Mouse (Mus musculus): Measurements from ENCODE around the gene 4930402K13Rik. TPM values are rescaled to one million over a fixed set of nuclear protein-coding genes. Genes with fewer than 3 reads are reported as not detected.
"Not testable (repeated sequence)": the region's sequence is repeated elsewhere in the genome, so short reads cannot be mapped to it uniquely, and the experiment has no call there.

4930402K13Rik gene
- polyA plus RNA-seq (2014; fragmentation: Nextera tagmentation; extraction: Ambion mirVana): not detected in 2 replicates

DNA sequence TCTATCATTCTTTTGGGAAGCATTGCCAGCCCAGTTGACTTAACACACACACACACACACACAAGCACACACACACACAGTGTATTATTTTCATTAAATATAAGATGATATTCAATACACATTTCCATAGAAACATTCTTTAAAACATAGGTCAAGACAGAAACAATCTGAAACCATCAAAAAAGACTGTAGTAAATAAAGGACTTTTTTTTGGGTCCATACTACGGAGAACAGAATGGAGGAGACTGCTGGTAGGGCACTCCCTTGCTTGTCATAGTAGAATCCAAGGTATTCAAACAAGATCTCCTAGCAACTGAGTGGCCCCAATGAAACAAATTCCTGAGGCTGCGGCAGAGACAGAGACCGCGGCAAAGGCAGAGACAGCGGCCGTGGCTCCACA, at the start of gene 4930402K13Rik:
TSS of gene 4930402K13Rik (plus strand) at position 301 of the 400 bp plus-strand sequence.
- H3K36me3 ChIP-seq (ENCODE audit: control insufficient read depth, insufficient read depth, low read length): no peaks in the 10 kb centered on the region
- ATAC-seq (ENCODE audit: low FRiP score, low TSS enrichment): no peak

DNA sequence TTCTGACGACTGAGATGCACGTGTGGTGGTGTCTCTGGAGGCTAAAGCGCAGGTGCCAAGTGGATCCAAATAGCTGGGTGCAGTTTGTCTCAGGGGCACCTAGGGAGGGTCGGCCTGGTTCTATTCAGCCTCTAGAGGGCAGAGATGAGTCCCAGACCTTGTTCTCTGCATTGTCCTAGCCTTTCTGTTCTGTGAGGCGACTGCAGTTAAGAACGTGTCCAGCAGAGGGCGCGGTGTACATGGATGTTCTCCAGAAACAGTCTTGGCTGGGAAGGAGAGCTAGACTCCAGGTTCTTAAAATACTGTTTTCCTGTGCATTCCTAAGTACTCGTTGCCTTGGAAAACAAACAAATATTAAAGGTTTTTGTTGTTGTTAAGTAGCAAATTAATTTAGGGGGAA, 43.4 kb upstream of the 4930402K13Rik start:
- not testable (repeated sequence) for H3K4me2 ChIP-seq (replicated peaks; ENCODE audit: low read depth, low read length); H3K36me3 ChIP-seq (ENCODE audit: control insufficient read depth, insufficient read depth, low read length); H3K9me3 ChIP-seq (ENCODE audit: control insufficient read depth, low read length); H3K4me3 ChIP-seq (ENCODE audit: low read length); H3K27ac ChIP-seq (ENCODE audit: low read depth, low read length); H3K4me1 ChIP-seq (ENCODE audit: control insufficient read depth, insufficient read depth, low read length); H3K9ac ChIP-seq (ENCODE audit: low read depth, low read length); ATAC-seq (ENCODE audit: low FRiP score, low TSS enrichment); H3K27me3 ChIP-seq (ENCODE audit: control insufficient read depth, insufficient read depth, low read length)
- WGBS: 21% methylated on average over 6 of the region's 9 CpGs

More for the DNA sequence above, at the start of gene 4930402K13Rik:
- no peak within 1 kb of the TSS for H3K9ac ChIP-seq (ENCODE audit: low read depth, low read length)
- no peaks in the 10 kb centered on the region for H3K4me1 ChIP-seq (ENCODE audit: control insufficient read depth, insufficient read depth, low read length)
- H3K27ac ChIP-seq (ENCODE audit: low read depth, low read length): no peak within 1 kb of the TSS
- 91% methylated on average over 6 of the region's 6 CpGs for WGBS
- no peak within 1 kb of the TSS for H3K4me2 ChIP-seq (replicated peaks; ENCODE audit: low read depth, low read length)
- H3K4me3 ChIP-seq (ENCODE audit: low read length): no peak within 1 kb of the TSS
- no peaks in the 10 kb centered on the region for H3K27me3 ChIP-seq (ENCODE audit: control insufficient read depth, insufficient read depth, low read length)
- no peaks in the 10 kb centered on the region for H3K9me3 ChIP-seq (ENCODE audit: control insufficient read depth, low read length)

DNA sequence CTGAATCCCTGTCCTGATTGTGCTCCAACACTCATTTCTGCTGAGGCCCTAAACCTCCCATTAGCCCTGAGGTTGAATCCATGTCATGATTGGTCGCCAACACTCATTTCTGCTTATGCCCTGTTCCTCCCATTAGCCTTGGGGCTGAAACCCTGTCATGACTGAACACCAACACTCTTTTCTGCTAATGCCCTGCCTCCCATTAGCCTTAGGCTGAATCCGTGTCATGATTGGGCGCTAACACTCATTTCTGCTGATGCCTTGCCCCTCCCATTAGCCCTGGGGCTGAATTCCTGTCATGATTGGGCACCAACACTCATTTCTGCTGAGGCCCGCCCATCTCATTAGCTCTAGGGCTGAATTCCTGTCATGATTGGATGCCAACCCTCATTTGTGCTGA, 42.3 kb upstream of the 4930402K13Rik start:
- Histone ChIP-seq H3K4me1 (ENCODE audit: control insufficient read depth, insufficient read depth, low read length) (no peaks in the 10 kb centered on the region), H3K36me3 (ENCODE audit: control insufficient read depth, insufficient read depth, low read length) (no peaks in the 10 kb centered on the region), H3K27me3 (ENCODE audit: control insufficient read depth, insufficient read depth, low read length) (no peaks in the 10 kb centered on the region), H3K4me2 (replicated peaks; ENCODE audit: low read depth, low read length) (no peak overlapping the region), H3K27ac (ENCODE audit: low read depth, low read length) (no peak overlapping the region), H3K9ac (ENCODE audit: low read depth, low read length) (no peak overlapping the region), H3K4me3 (ENCODE audit: low read length) (no peak overlapping the region), H3K9me3 (ENCODE audit: control insufficient read depth, low read length) (no peaks in the 10 kb centered on the region)
- 87% methylated on average over 4 of the region's 4 CpGs for WGBS
- ATAC-seq (ENCODE audit: low FRiP score, low TSS enrichment): no peak

DNA sequence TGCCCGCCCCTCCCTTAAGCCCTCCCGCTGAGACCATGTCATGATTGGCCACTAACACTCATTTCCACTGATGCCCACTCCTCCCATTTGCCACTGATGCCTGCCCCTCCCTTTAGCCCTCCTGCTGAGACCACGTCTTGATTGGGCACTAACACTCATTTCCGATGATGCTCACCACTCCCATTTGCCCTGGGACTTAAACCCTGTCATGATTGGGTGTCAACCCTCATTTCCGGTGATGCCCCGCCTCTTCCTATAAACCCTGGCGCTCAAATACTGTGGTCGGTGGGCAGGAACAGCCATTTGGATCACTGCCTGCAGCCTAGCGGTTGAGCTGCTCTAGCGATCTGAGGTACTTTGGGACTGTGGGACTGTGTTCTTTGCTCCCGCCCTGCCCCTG, 41.6 kb upstream of the 4930402K13Rik start, which contains the start of gene Fthl17f:
TSS of gene Fthl17f (plus strand) at position 301 of the 400 bp plus-strand sequence.
- not testable (repeated sequence) for H3K27me3 ChIP-seq (ENCODE audit: control insufficient read depth, insufficient read depth, low read length); H3K36me3 ChIP-seq (ENCODE audit: control insufficient read depth, insufficient read depth, low read length); H3K4me2 ChIP-seq (replicated peaks; ENCODE audit: low read depth, low read length); H3K4me1 ChIP-seq (ENCODE audit: control insufficient read depth, insufficient read depth, low read length); H3K27ac ChIP-seq (ENCODE audit: low read depth, low read length); ATAC-seq (ENCODE audit: low FRiP score, low TSS enrichment); H3K4me3 ChIP-seq (ENCODE audit: low read length); H3K9me3 ChIP-seq (ENCODE audit: control insufficient read depth, low read length); H3K9ac ChIP-seq (ENCODE audit: low read depth, low read length)
- 86% methylated on average over 11 of the region's 11 CpGs for WGBS

DNA sequence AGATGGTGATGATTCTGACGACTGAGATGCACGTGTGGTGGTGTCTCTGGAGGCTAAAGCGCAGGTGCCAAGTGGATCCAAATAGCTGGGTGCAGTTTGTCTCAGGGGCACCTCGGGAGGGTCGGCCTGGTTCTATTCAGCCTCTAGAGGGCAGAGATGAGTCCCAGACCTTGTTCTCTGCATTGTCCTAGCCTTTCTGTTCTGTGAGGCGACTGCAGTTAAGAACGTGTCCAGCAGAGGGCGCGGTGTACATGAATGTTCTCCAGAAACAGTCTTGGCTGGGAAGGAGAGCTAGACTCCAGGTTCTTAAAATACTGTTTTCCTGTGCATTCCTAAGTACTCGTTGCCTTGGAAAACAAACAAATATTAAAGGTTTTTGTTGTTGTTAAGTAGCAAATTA, 26.7 kb upstream of the 4930402K13Rik start:
- not testable (repeated sequence) for H3K27me3 ChIP-seq (ENCODE audit: control insufficient read depth, insufficient read depth, low read length); H3K9ac ChIP-seq (ENCODE audit: low read depth, low read length); H3K36me3 ChIP-seq (ENCODE audit: control insufficient read depth, insufficient read depth, low read length); H3K4me1 ChIP-seq (ENCODE audit: control insufficient read depth, insufficient read depth, low read length); H3K9me3 ChIP-seq (ENCODE audit: control insufficient read depth, low read length); H3K4me3 ChIP-seq (ENCODE audit: low read length); H3K4me2 ChIP-seq (replicated peaks; ENCODE audit: low read depth, low read length); H3K27ac ChIP-seq (ENCODE audit: low read depth, low read length)
- ATAC-seq (ENCODE audit: low FRiP score, low TSS enrichment): peak; percentile 66; the same call in 1 of the 2 replicates
- 14% methylated on average over 8 of the region's 10 CpGs for WGBS

DNA sequence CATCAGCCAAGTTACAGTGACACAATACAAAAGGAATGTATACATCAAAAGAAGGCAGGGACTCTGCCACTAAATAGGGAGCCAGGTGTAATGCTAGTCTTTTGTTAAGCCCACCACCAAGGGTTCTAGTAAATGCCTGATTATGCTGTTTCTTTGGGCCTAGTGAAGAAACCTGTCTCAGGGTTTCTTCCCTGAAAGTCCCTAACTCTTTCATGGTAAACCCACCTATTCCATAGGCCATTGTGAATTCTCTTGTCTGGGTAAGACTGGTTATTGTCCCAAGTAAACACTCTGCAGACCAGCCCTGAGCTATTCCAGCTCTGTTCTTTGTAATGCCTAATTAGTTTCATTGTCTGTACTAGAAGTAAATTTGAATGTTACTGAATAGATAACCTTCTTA, 9.3 kb upstream of the 4930402K13Rik start:
- H3K27ac ChIP-seq (ENCODE audit: low read depth, low read length); ATAC-seq (ENCODE audit: low FRiP score, low TSS enrichment); H3K4me2 ChIP-seq (replicated peaks; ENCODE audit: low read depth, low read length): not testable (repeated sequence)

DNA sequence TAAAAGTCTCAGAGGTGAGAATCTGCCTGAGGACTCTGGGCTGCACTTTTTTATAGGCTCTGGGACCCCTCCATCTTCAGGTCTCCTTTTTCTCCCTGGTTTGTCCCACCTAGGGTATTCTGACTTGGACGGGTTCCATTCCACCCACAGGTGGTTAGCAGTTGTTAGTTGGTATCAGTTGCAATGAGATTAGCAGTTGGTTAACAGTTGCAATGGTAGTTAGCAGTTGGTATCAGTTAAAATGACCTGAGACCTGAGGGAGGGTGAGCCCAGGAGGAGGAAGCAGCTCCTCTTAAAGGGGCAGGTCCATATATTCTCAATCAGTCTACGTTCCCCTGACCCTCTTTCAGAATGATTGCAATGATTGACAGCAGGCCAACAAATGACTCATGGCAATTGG, 6.0 kb downstream of the 4930402K13Rik start:
- H3K4me2 ChIP-seq (replicated peaks; ENCODE audit: low read depth, low read length): no peak overlapping the region
- no peak for ATAC-seq (ENCODE audit: low FRiP score, low TSS enrichment)
- no peak overlapping the region for H3K4me3 ChIP-seq (ENCODE audit: low read length)
- H3K9ac ChIP-seq (ENCODE audit: low read depth, low read length): no peak overlapping the region
- no peaks in the 10 kb centered on the region for H3K4me1 ChIP-seq (ENCODE audit: control insufficient read depth, insufficient read depth, low read length)
- H3K36me3 ChIP-seq (ENCODE audit: control insufficient read depth, insufficient read depth, low read length): no peaks in the 10 kb centered on the region
- no peak overlapping the region for H3K27ac ChIP-seq (ENCODE audit: low read depth, low read length)
- H3K9me3 ChIP-seq (ENCODE audit: control insufficient read depth, low read length): no peaks in the 10 kb centered on the region
- H3K27me3 ChIP-seq (ENCODE audit: control insufficient read depth, insufficient read depth, low read length): no peaks in the 10 kb centered on the region
- WGBS: 64% methylated on average over 2 of the region's 2 CpGs

More for the DNA sequence above, 9.3 kb upstream of the 4930402K13Rik start:
- not testable (repeated sequence) for H3K4me3 ChIP-seq (ENCODE audit: low read length); H3K27me3 ChIP-seq (ENCODE audit: control insufficient read depth, insufficient read depth, low read length); H3K4me1 ChIP-seq (ENCODE audit: control insufficient read depth, insufficient read depth, low read length); H3K36me3 ChIP-seq (ENCODE audit: control insufficient read depth, insufficient read depth, low read length); H3K9me3 ChIP-seq (ENCODE audit: control insufficient read depth, low read length); H3K9ac ChIP-seq (ENCODE audit: low read depth, low read length)

DNA sequence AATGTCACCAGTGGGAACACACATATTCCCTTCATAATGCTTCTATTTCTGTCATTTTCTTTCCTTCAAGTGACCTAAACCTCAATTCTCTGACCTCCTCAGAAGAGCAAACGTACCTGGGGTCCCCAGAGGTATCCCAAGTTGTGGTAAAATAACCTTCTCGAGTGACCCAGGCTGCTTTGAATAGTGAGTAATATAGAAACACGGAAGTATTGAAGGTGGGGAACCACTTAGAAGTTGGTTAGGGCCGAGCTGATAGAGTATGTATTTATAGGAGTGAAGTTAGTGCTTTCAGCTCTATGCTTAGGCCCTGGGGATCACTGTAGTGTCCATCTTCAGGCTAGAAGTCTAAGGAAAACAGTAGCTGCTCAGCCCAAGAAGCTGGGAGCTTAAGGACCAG, 20.6 kb downstream of the 4930402K13Rik start:
- Histone ChIP-seq H3K4me3 (ENCODE audit: low read length) (no peak overlapping the region), H3K27me3 (ENCODE audit: control insufficient read depth, insufficient read depth, low read length) (no peaks in the 10 kb centered on the region), H3K9ac (ENCODE audit: low read depth, low read length) (no peak overlapping the region), H3K4me1 (ENCODE audit: control insufficient read depth, insufficient read depth, low read length) (no peaks in the 10 kb centered on the region), H3K27ac (ENCODE audit: low read depth, low read length) (no peak overlapping the region), H3K4me2 (replicated peaks; ENCODE audit: low read depth, low read length) (no peak overlapping the region), H3K9me3 (ENCODE audit: control insufficient read depth, low read length) (no peaks in the 10 kb centered on the region), H3K36me3 (ENCODE audit: control insufficient read depth, insufficient read depth, low read length) (no peaks in the 10 kb centered on the region)
- WGBS: 62% methylated on average over 4 of the region's 4 CpGs
- no peak for ATAC-seq (ENCODE audit: low FRiP score, low TSS enrichment)

DNA sequence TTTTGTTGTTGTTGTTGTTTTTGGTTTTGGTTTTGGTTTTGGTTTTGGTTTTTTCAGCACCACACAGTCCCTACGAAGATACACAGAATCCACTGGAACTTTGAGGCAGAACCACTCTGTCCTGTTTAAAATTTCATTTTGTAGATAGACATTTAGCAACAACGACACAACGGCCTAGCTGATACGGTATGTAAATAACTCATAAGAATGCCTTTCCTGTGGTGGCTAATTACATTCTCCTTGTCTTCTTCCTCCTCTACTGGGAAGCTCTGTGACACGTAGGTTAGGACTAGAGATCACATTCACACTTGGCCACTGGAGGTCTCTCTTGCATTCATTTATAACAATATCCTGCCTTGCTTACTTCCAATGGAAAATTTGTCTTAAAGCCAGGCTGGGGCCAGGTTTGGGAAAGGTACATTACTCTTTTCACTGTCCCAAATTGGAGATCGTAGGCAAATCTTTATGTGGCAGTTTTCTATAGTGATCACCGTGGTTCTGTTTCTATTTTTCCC, 24.0 kb downstream of the 4930402K13Rik start:
- 63% methylated on average over 7 of the region's 7 CpGs for WGBS

More for the DNA sequence above, 24.0 kb downstream of the 4930402K13Rik start:
- Histone ChIP-seq H3K4me1 (ENCODE audit: control insufficient read depth, insufficient read depth, low read length) (no peaks in the 10 kb centered on the region), H3K9ac (ENCODE audit: low read depth, low read length) (no peak overlapping the region), H3K27me3 (ENCODE audit: control insufficient read depth, insufficient read depth, low read length) (no peaks in the 10 kb centered on the region), H3K4me3 (ENCODE audit: low read length) (no peak overlapping the region), H3K4me2 (replicated peaks; ENCODE audit: low read depth, low read length) (no peak overlapping the region), H3K9me3 (ENCODE audit: control insufficient read depth, low read length) (no peaks in the 10 kb centered on the region), H3K36me3 (ENCODE audit: control insufficient read depth, insufficient read depth, low read length) (no peaks in the 10 kb centered on the region), H3K27ac (ENCODE audit: low read depth, low read length) (no peak overlapping the region)
- no peak for ATAC-seq (ENCODE audit: low FRiP score, low TSS enrichment)

All from kidney, embryonic 14.5 days (tissue).